In genomic region chr12:31145032-31145781, GRCm38 (mm10) we compare ENCODE assay signal across 12 mouse cellular contexts.
DNase-seq lines count a peak whose midpoint lies in the region; ATAC-seq and TF ChIP-seq lines count a peak whose summit lies in the region.
"Had no signal": no experiment of that assay in that cellular context is flagged by ENCODE, and none has a peak within 500 bp of the region (broad histone marks: within the 10 kb centered on the region; RNA-seq: fewer than 3 reads in every experiment).

No protein-coding gene starts in this region.

- no peak overlapping the region for H3K4me2 ChIP-seq in kidney, postnatal 0 days (ENCODE audit: low read length)
- H3K4me2 ChIP-seq in liver, postnatal 0 days (ENCODE audit: low read depth, low read length) = no peak overlapping the region
- no peak overlapping the region for H3K4me2 ChIP-seq in hindbrain, postnatal 0 days (ENCODE audit: low read depth, low read length)
- H3K4me2 ChIP-seq: midbrain, embryonic 13.5 days; neural tube, embryonic 15.5 days had no signal

- DNase-seq in adrenal gland, adult (ENCODE audit: inconsistent age in 2 of 2, low spot score in 1 of 2) = peak; percentile 38 to 78
- DNase-seq in adrenal gland, postnatal 25 days = no peak
- no peak for DNase-seq in kidney, postnatal 0 days (ENCODE audit: low spot score)
- DNase-seq in kidney, adult 18-20 months = no peak
- DNase-seq in heart, adult 9 months (ENCODE audit: low spot score in 2 of 2) = peak; percentile 26 to 52
- DNase-seq in liver, postnatal 0 days = no peak
- DNase-seq in layer of hippocampus, postnatal 14 days (ENCODE audit: low spot score in 2 of 2) = no peak
- DNase-seq in hindbrain, postnatal 0 days (ENCODE audit: low spot score) = no peak
- DNase-seq: cerebellum, adult 11-12 months; thymus, postnatal 4 days had no signal

- peak overlapping the region; percentile 62; the same call in 1 of the 2 replicates for H3K27ac ChIP-seq in kidney, postnatal 0 days
- H3K27ac ChIP-seq in liver, postnatal 0 days (ENCODE audit: low read depth) = no peak overlapping the region
- no peak overlapping the region for H3K27ac ChIP-seq in hindbrain, postnatal 0 days
- H3K27ac ChIP-seq: midbrain, embryonic 13.5 days; neural tube, embryonic 15.5 days had no signal

- no peaks in the 10 kb centered on the region for H3K36me3 ChIP-seq in kidney, postnatal 0 days (ENCODE audit: insufficient read depth, low read length)
- H3K36me3 ChIP-seq in liver, postnatal 0 days (replicated peaks; ENCODE audit: insufficient read depth, low read length) = no peaks in the 10 kb centered on the region
- no peaks in the 10 kb centered on the region for H3K36me3 ChIP-seq in hindbrain, postnatal 0 days (ENCODE audit: insufficient read depth, low read length)
- H3K36me3 ChIP-seq: midbrain, embryonic 13.5 days; neural tube, embryonic 15.5 days had no signal

- peak; percentile 41; the same call in 1 of the 2 replicates for TF ChIP-seq CTCF in kidney, postnatal 0 days (IDR thresholded peaks at IDR 0.05; ENCODE audit: low read depth)
- TF ChIP-seq CTCF in liver, postnatal 0 days (IDR thresholded peaks at IDR 0.05; ENCODE audit: low read depth) = peak; percentile 34; the same call in 1 of the 2 replicates
- no peak for TF ChIP-seq CTCF in hindbrain, postnatal 0 days (IDR thresholded peaks at IDR 0.05; ENCODE audit: low read depth)

- H3K9ac ChIP-seq in kidney, postnatal 0 days (ENCODE audit: low read depth, low read length) = no peak overlapping the region
- H3K9ac ChIP-seq in liver, postnatal 0 days (replicated peaks) = no peak overlapping the region
- H3K9ac ChIP-seq in hindbrain, postnatal 0 days (replicated peaks; ENCODE audit: low read length) = no peak overlapping the region
- H3K9ac ChIP-seq: midbrain, embryonic 13.5 days; neural tube, embryonic 15.5 days had no signal

- TF ChIP-seq EP300 in liver, postnatal 0 days (IDR thresholded peaks at IDR 0.05; ENCODE audit: low read depth) = no peak

- no peak overlapping the region for H3K4me3 ChIP-seq in kidney, postnatal 0 days (replicated peaks; ENCODE audit: low read depth, low read length)
- H3K4me3 ChIP-seq in liver, postnatal 0 days (ENCODE audit: low read depth, low read length) = no peak overlapping the region
- H3K4me3 ChIP-seq in hindbrain, postnatal 0 days (ENCODE audit: low read length) = no peak overlapping the region
- H3K4me3 ChIP-seq: midbrain, embryonic 13.5 days; neural tube, embryonic 15.5 days had no signal

- H3K9me3 ChIP-seq in kidney, postnatal 0 days (replicated peaks; ENCODE audit: low read length) = no peaks in the 10 kb centered on the region
- no peaks in the 10 kb centered on the region for H3K9me3 ChIP-seq in liver, postnatal 0 days (ENCODE audit: low read length)
- no peaks in the 10 kb centered on the region for H3K9me3 ChIP-seq in hindbrain, postnatal 0 days (ENCODE audit: low read length)
- H3K9me3 ChIP-seq: midbrain, embryonic 13.5 days; neural tube, embryonic 15.5 days had no signal

- peaks cover 16% of the 10 kb centered on the region; the same call in 1 of the 2 replicates for H3K4me1 ChIP-seq in kidney, postnatal 0 days (replicated peaks; ENCODE audit: insufficient read depth, low read length)
- H3K4me1 ChIP-seq in liver, postnatal 0 days (ENCODE audit: insufficient read depth) = no peaks in the 10 kb centered on the region
- no peaks in the 10 kb centered on the region for H3K4me1 ChIP-seq in hindbrain, postnatal 0 days (ENCODE audit: insufficient read depth, low read length)
- H3K4me1 ChIP-seq: midbrain, embryonic 13.5 days; neural tube, embryonic 15.5 days had no signal

- ATAC-seq in kidney, postnatal 0 days (replicated peaks; ENCODE audit: low FRiP score, low read depth) = 0 out of 2 replicates have a peak, but pooled peaks have one; percentile 38
- ATAC-seq in liver, postnatal 0 days = no peak
- ATAC-seq in hindbrain, postnatal 0 days = no peak
- ATAC-seq: midbrain, embryonic 13.5 days had no signal

- H3K27me3 ChIP-seq in kidney, postnatal 0 days (ENCODE audit: insufficient read depth, low read length) = no peaks in the 10 kb centered on the region
- H3K27me3 ChIP-seq in liver, postnatal 0 days (ENCODE audit: insufficient read depth, low read length) = no peaks in the 10 kb centered on the region
- no peaks in the 10 kb centered on the region for H3K27me3 ChIP-seq in hindbrain, postnatal 0 days (ENCODE audit: insufficient read depth, low read length)
- H3K27me3 ChIP-seq: midbrain, embryonic 13.5 days; neural tube, embryonic 15.5 days had no signal

- 69% methylated on average over 3 of the region's 3 CpGs for WGBS in kidney, postnatal 0 days
- 55% methylated on average over 3 of the region's 3 CpGs for WGBS in liver, postnatal 0 days (ENCODE audit: insufficient replicate concordance)
- 76% methylated on average over 3 of the region's 3 CpGs for WGBS in hindbrain, postnatal 0 days

Comparison
In these comparisons a context has a peak if more than half of its experiments do, and no peak if none do; other contexts are left out.
1. DNase-seq: peak in adrenal gland, adult (2 of 2) and heart, adult 9 months (2 of 2); none in adrenal gland, postnatal 25 days (single experiment), kidney, postnatal 0 days (single experiment), kidney, adult 18-20 months (single experiment), liver, postnatal 0 days (single experiment), layer of hippocampus, postnatal 14 days (0 of 2) and hindbrain, postnatal 0 days (single experiment).